Mouse (Mus musculus) embryonic fibroblast, embryonic 13.5 days (primary cell): ENCODE measurements around the gene Psmd9. TPM values are rescaled to one million over a fixed set of nuclear protein-coding genes. Genes with fewer than 3 reads are reported as not detected.

ENCODE experiments used
- H3K27ac ChIP-seq: 2 replicates; pipeline ENCODE4 v1.5.1; 2012; ENCODE audit warnings: low read length, control low read depth, inconsistent platforms; ENCODE audit not compliant: insufficient read depth
- H3K4me1 ChIP-seq: 2 replicates; pipeline ENCODE4 v1.6.1; 2011; ENCODE audit warnings: low read length; ENCODE audit not compliant: control insufficient read depth, insufficient read depth
- H3K4me3 ChIP-seq: 2 replicates; pipeline ENCODE4 v1.5.1; 2011; ENCODE audit warnings: mild to moderate bottlenecking, control low read depth, low read length; ENCODE audit not compliant: insufficient read depth
- CTCF ChIP-seq: IDR thresholded peaks from 2 replicates; pipeline ENCODE4 v1.5.1; 2011; ENCODE audit warnings: mild to moderate bottlenecking, control low read depth, low read length, moderate library complexity, borderline replicate concordance; ENCODE audit not compliant: insufficient read depth
- POLR2A ChIP-seq: IDR thresholded peaks from 2 replicates; pipeline ENCODE4 v1.6.1; 2011; ENCODE audit warnings: low read depth, mild to moderate bottlenecking, control low read depth, low read length, moderate library complexity
- polyA plus RNA-seq: library from polyadenylated mRNA; stranded (reverse); fragments of >200 nt; gene quantifications from 2 replicates; pipeline ENCODE4 v1.2.4, GENCODE M21; 2011; ENCODE audit warnings: low read depth; ENCODE audit not compliant: missing spikeins, insufficient read length

Psmd9 gene
- polyA plus RNA-seq, 1 experiment, result 28.4 TPM

- H3K4me3 ChIP-seq, result peak within 1 kb of the TSS; percentile 82
- peak within 1 kb of the TSS; percentile 91 for H3K27ac ChIP-seq
- peaks cover 7% of the 10 kb centered on the region; the same call in 1 of the 2 replicates for H3K4me1 ChIP-seq
- no peak for TF ChIP-seq CTCF
- peak; percentile 49 for TF ChIP-seq POLR2A
Measured at GRCm38 (mm10) chr5:123142161-123143157, 26.8 kb upstream of the Psmd9 start, which contains the start of gene Setd1b. Gene Setd1b, plus strand, starts transcription at chr5:123142193.

- H3K27ac ChIP-seq, result no peak overlapping the region
- peaks cover 7% of the 10 kb centered on the region; the same call in 1 of the 2 replicates for H3K4me1 ChIP-seq
- TF ChIP-seq CTCF, result no peak
- H3K4me3 ChIP-seq, result peak overlapping the region; percentile 82
Measured at GRCm38 (mm10) chr5:123143251-123143970, 25.8 kb upstream of the Psmd9 start.

- TF ChIP-seq POLR2A (no peak), CTCF (no peak)
- peak overlapping the region; percentile 82 for H3K4me3 ChIP-seq
- H3K27ac ChIP-seq, result no peak overlapping the region
- peaks cover 12% of the 10 kb centered on the region; the same call in 1 of the 2 replicates for H3K4me1 ChIP-seq
Measured at GRCm38 (mm10) chr5:123143971-123144745, 25.1 kb upstream of the Psmd9 start.

GRCm38 (mm10) chr5:123144746-123145590 lies 24.2 kb upstream of the Psmd9 start:
- peak overlapping the region; percentile 82 for H3K4me3 ChIP-seq
- peaks cover 16% of the 10 kb centered on the region; the same call in 1 of the 2 replicates for H3K4me1 ChIP-seq
- no peak overlapping the region for H3K27ac ChIP-seq
- no peak for TF ChIP-seq CTCF
- TF ChIP-seq POLR2A, result no peak

GRCm38 (mm10) chr5:123146357-123146756 lies 22.9 kb upstream of the Psmd9 start:
- Histone ChIP-seq H3K27ac (no peak overlapping the region), H3K4me3 (no peak overlapping the region), H3K4me1 (peaks cover 16% of the 10 kb centered on the region; the same call in 1 of the 2 replicates)
- TF ChIP-seq POLR2A (no peak), CTCF (no peak)

GRCm38 (mm10) chr5:123147569-123147968 lies 21.6 kb upstream of the Psmd9 start:
- Histone ChIP-seq H3K4me3 (no peak overlapping the region), H3K4me1 (peaks cover 16% of the 10 kb centered on the region; the same call in 1 of the 2 replicates), H3K27ac (no peak overlapping the region)
- TF ChIP-seq CTCF (no peak), POLR2A (no peak)

GRCm38 (mm10) chr5:123148073-123148722 lies 21.0 kb upstream of the Psmd9 start:
- peaks cover 16% of the 10 kb centered on the region; the same call in 1 of the 2 replicates for H3K4me1 ChIP-seq

More at GRCm38 (mm10) chr5:123148073-123148722, 21.0 kb upstream of the Psmd9 start:
- Histone ChIP-seq H3K4me3 (no peak overlapping the region), H3K27ac (no peak overlapping the region)
- no peak for TF ChIP-seq POLR2A
- TF ChIP-seq CTCF, result no peak
